Mouse (Mus musculus): ENCODE data around the gene Sft2d2.

GRCm38 (mm10) chr1:165215831-165216230 lies 21.6 kb upstream of the Sft2d2 start:
- no peak for TF ChIP-seq CTCF (IDR thresholded peaks at IDR 0.05; ENCODE audit: low read depth, low read length)
- TF ChIP-seq POLR2A (IDR thresholded peaks at IDR 0.05; ENCODE audit: borderline replicate concordance, low read depth, low read length) = no peak

All from bone marrow macrophage, adult 2 months (primary cell).